Mouse (Mus musculus) 3T3-L1 (cell line): ENCODE results near the gene Ghrh.
"Not testable (repeated sequence)": the region's sequence is repeated elsewhere in the genome, so short reads cannot be mapped to it uniquely, and the experiment has no call there.

Experiments used
- DNase-seq: peaks from one replicate; pipeline ENCODE4 v3.0.0-alpha.2; 2015; ENCODE audit warnings: low read depth, low spot score

Ghrh gene

DNA sequence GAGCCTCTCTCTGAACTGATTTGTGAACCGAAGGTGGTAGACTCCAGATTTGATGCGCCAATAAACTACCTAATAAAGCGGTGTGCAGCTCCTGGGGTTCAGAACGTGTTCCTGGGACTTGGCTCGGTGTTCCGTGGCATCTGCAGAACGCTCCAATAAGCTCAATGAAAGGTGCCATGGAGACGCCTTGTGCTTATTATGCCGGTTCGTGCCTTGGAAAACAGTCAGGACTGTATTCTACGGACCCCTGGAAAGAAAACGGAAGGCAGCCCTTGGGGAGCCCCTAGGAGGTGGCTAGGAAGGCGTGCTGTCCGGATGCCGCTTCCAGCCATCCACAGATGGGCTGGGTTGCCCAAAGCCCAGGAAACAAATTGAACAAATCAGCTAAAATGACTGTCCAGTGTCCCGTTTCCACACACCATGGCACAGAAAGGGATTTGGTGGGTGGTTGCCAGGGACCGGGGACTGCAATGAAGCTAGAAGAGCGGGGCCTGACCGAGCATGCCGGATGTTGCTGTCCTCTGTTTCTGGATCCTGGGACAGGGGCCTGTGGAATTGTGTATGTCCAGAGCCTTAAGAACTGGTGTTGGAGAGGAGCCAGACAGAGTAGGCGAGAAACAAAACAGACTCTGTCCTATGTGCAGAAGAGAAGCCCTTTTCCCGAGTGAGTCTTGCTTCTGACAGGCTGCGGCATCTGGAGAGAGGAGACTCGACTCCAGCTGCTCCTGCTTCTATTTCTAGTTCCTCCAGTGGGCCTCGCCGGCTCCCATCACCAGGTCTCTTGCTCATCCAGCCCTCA is at the start of gene Ghrh:
Gene Ghrh, minus strand, starts transcription at position 146 of the 799 bp plus-strand sequence.
- no peak for DNase-seq

DNA sequence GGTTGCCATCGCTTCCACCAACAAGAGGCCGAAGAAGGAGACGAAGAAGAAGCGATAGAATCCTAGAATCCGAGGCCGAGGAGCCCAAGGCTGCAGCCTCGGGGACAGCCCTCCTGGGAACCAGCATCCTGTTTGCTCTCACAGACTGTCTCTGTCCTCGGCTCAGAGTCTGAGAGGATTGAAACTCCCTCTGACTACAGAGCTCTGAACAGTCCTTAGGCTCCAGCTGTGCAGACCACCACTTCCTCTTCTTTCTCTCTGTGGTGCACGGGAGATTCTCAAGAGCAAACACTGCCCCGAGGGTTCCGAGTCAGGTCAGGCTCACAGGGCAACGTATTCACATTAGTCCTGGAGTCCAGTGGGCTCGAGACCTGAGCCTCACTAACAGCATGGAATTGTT is 48.7 kb upstream of the Ghrh start:
- no peak for DNase-seq

DNA sequence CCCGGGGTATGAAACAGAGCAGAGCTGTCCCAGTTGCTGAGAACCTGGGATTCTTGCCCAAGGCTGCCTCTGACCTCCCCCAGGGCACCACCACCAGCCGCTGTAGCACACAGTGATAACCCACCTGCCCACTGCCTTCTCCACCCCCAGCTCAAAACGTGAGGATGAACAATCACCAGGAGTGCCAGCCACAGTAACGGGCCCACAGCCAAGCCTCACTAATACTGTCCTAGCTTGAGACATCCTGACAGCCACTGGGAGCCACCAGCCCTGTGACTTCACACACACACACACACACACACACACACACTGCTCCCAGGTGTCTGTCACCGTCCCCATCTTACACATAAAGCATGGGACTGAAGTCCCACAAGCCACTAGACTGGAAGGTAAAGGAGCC is 48.1 kb upstream of the Ghrh start:
- DNase-seq = no peak

DNA sequence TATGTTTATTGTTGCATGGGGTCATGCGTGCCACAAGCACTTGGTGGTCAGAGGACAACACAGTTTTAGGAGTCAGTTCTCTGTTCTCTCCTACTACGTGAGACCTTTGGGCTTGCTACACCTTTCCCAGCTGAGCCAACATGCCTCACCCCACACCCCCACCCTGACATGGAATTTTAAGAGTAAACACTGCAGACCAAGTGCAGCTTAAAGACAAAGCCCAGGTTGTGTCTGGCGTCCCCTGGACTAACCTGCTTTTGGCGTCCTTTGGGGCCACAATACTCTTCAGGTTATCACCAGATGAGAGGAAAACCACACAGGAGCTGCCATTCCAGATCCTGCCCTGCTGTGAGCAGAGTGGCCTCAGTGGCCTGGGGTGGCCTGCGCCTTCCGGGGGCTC is 47.6 kb upstream of the Ghrh start:
- no peak for DNase-seq

DNA sequence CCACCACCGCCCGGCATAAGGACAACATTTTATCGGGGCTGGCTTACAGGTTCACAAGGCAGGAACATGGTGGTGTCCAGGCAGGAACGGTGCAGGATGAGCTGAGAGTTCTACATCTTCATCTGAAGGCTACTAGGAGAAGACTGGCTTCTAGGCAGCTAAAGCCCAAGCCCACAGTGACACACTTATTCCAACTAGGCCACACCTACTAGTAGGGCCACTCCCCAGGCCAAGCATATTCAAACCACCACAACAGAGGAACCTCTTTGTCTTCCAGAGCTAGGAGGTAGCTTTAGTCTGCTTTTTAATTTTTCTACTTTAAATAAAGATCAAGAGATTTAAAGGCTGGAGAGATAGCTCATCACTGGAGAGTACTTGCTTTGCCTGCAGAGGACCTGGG is 46.2 kb upstream of the Ghrh start:
- no peak for DNase-seq

DNA sequence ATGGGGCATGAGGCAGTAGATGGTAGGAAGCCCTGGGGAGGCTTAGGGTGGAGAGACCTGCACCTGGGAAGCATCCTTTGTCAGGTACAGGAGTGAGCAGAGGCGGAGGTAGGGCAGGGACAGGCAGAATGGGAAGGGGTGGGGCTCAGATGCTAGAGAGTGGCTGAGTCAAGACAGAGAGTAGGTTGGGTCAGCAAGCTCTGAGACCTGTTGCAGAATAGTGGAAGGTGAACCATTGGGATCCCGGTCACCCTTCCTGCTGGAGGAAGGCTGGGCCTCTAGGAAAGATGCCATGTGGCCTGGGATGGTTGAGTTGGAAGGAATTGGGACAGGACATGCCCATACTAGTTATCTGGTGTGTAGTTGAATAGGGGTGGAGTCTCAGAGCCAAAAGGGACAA is 45.0 kb upstream of the Ghrh start:
- DNase-seq = no peak

- no peak for DNase-seq
Observed at GRCm38 (mm10) chr2:157389591-157389921, 42.2 kb upstream of the Ghrh start.

GRCm38 (mm10) chr2:157388901-157389590 is 41.7 kb upstream of the Ghrh start:
- not testable (repeated sequence) for DNase-seq

DNA sequence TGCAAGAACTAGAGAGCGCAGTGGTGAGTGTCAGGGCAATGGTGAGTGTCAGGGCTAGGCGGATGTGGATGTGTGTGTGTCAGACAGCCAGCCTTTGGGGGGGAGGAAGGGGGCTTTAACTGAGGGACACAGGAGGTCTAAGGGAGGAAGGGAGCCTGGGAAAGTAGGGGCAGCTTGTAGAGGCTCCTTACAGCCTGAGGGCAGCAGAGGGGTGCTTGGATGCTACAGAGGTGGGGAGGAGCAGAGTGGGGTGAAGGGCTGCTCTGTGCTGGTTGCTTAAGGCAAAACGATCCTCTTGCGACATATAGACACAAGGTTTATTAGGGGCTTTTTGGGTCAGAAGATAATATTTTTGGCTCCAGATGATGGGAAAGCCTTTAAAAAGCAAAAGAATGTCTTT is 37.5 kb upstream of the Ghrh start:
- no peak for DNase-seq

DNA sequence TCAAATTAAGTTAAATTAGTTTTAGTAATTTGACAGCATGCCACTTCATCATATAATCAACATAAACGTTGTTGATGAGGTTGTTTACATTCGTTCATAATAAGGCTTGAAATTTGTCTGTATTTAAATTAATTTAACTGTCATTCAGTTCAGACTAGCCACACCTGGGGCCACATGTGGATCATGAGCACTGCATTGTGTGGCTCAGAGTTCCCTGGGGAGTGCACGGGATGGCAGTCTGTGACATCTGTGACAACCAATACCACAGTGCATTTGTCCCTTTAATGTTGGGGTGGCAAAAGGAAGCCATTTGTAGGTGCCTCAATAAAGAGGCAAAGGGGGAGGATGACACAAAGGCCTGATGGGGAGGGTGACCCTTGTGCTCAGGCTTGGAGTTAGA is 29.7 kb upstream of the Ghrh start:
- no peak for DNase-seq

DNA sequence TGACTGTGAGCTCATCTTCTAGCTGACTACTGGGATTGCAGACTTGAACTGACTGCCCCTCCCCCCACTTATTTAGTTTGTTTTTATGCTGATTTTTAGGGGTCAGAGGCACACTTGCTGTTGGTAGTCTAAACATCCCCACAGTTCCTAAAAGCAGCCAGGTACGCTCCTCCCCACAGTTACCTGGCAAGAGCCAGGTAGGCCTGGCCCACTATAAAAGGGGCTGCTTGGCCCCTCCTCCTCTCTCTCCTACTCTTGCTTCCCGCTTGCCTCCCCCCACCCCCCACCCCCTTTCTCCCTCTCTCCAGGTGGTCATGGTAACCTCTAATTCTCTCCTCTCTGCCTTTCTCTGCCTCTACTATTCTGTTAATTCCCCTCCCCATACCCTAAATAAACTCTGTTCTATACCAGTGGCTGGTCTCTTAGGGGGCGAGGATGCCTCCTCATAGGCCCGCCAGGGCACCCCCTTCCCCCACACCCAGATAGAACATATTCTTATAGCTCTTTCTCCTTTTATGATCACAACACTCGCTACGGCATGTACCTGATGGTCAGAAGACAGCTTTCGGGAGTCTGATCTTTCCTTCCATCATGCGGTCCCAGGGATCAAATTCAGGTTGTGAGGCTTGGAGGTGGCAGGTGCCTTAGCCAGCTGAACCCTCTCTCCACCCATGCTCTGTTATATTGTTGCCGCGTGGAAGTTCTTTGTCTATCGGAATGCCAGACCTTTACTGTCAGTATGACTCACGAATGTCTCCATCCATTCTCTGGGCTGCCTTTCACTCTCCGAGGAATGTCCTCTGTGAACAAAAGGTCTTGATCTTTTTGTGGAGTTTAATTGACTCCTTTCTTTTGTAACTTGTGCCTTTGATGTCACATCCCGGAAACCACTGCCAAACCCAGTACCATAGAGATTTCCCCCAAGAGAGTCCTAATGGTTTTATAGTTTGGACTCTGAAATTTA is 28.8 kb upstream of the Ghrh start:
- peak; percentile 55 for DNase-seq

- DNase-seq = no peak
Observed at GRCm38 (mm10) chr2:157375051-157375450, 27.7 kb upstream of the Ghrh start.

GRCm38 (mm10) chr2:157373681-157374080 is 26.4 kb upstream of the Ghrh start:
- DNase-seq = peak; percentile 19

GRCm38 (mm10) chr2:157371696-157372095 is 24.4 kb upstream of the Ghrh start:
- DNase-seq = no peak

DNA sequence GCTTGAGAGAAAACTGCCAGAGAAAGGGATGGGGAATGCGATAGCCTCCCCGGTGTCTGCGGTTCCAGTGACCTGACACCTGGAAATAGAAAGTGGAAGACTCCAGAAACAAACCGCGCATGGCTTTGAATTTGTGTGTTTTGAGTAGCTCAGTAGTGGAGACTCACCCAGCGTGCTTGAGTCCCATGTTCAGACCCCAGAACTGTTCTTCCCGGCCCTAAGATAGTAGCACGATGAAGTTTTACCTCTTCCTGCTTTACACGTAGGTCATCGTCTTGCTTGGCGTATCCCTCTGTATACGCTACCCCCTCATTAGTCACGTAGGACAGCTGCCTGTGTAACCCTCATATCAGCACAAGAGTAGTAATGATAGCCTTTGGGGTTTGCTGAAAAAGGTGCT is 20.7 kb upstream of the Ghrh start:
- DNase-seq = peak; percentile 63

GRCm38 (mm10) chr2:157367184-157367893 is 20.0 kb upstream of the Ghrh start, which contains the start of gene Manbal:
Gene Manbal, plus strand, starts transcription at chr2:157367594.
- peak; percentile 93 for DNase-seq

- DNase-seq = no peak
Observed at GRCm38 (mm10) chr2:157366762-157367161, 19.5 kb upstream of the Ghrh start.

GRCm38 (mm10) chr2:157363031-157363430 is 15.7 kb upstream of the Ghrh start:
- no peak for DNase-seq

- no peak for DNase-seq
Observed at GRCm38 (mm10) chr2:157360028-157360427, 12.7 kb upstream of the Ghrh start.

- no peak for DNase-seq
Observed at GRCm38 (mm10) chr2:157354106-157354505, 6.8 kb upstream of the Ghrh start.

- DNase-seq = no peak
Observed at GRCm38 (mm10) chr2:157353183-157353582, 5.9 kb upstream of the Ghrh start.
